Mouse (Mus musculus): ENCODE measurements around the gene Abtb2.

DNA sequence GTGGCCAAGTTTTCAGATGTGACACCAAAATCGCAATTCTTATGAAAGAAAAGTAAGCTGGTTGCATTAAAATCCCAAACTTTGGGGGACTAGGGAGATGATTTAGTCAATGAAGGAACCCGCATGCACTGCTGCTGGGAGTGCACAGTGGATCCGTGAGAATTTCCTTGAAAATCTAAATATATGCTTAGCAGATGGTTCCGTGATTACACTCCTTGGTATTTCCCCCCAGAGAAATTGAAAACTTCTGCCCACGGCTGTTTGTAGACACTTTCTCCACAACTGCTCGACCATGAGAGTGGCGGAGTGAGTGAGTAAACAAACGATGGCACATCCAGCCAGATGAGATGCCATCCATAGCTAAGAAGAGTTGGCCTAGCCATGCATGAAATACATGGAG is 102.8 kb downstream of the Abtb2 start:
- no peak for TF ChIP-seq CTCF (IDR thresholded peaks at IDR 0.05; ENCODE audit: extremely low read depth, insufficient read depth, low read length)
- no peak for TF ChIP-seq POLR2A (IDR thresholded peaks at IDR 0.05; ENCODE audit: extremely low read depth, insufficient read depth, low read length)

All from cortical plate, adult 2 months (tissue).